Mouse (Mus musculus): ENCODE data around the gene Olfr763.
"Not testable (repeated sequence)": the region's sequence is repeated elsewhere in the genome, so short reads cannot be mapped to it uniquely, and the experiment has no call there.

The Olfr763 gene

DNA sequence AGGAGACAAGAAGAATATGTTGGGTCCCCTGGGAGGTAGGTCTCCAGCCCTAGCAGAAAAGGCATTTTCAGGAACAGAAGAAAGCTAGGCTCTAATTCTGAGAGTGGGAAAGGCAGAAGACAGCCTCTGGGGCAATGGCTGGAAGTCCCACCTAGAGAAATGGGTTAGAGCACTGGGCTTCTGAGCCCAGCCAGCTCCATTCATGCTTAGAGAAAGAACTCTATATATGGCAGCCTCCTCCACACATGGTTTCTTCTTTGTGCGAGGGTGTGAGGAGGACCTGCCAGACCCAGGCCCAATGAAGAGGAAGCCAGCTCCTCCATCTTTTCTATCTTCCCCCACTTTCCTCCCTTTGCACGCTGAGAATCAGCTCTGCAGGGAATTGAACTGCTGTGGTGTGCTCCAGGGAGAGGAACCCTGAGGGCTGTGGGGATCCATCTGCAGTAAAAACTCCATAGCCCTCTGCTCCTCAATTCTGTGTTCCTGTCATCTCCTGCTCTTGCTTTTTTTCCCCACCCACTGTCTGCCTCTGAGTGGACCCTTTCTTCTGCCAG lies at the start of gene Olfr763:
Gene Olfr763 (plus strand): TSS at position 504 of the 554 bp plus-strand sequence.
- DNase-seq (ENCODE audit: low spot score): no peak

DNA sequence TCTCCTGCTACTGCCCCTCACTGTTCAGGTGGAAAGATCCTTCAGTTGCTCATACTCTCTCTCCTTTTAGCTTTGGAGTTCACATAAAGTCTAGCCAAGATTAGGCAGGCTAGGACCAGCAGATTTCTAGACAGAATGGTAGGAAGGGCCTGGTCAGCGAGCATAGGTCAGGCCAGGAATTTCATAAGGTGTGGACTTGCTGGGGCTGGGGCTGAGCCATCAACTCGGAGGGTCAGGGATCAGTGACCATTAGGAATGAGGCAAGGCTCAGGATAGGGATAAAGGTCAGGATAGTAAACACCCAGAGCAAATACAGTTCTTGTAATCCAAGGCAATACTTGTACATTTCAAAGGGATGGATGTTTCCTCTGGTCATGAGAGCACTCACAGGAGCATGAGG lies 45.6 kb upstream of the Olfr763 start:
- DNase-seq (ENCODE audit: low spot score): no peak

DNA sequence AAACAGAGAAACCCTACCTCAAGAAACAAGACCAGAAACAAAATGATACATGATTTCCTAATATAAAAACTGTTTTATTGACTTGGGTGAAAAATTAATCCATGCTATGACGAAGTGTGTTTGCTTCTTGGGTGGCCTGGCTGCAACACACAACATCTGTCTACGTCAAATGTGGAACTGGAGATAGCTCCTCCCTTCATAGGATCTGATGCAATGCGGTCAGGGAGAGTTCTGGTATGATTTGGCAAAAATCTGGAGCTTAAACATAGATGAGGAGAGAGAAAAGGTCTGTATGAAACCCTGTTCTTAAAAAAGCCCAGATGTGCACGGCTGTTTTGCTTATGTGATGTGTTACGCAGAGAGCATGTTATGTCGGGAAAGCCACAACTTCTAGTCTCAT lies 44.7 kb upstream of the Olfr763 start:
- no peak for DNase-seq (ENCODE audit: low spot score)

DNA sequence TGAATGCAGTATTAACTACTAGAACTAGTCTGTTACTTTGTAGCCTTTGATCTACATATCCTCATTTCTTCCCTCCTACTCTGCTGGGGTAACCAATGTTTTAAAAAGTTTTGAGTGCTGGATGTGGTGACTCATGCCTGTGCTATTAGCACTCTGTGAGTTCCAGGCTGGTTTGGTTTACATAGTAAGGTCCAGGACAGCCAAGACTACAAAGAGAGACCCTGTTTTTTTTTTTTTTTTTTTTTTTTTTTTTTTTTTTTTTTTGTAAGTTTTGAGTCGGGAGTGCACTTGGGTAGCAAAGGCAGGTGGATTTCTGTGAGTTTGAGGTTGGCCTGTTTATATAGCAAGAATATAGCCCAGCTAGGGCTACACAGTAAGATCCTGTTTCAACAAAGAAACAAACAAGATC lies 42.2 kb upstream of the Olfr763 start:
- no peak for DNase-seq (ENCODE audit: low spot score)

DNA sequence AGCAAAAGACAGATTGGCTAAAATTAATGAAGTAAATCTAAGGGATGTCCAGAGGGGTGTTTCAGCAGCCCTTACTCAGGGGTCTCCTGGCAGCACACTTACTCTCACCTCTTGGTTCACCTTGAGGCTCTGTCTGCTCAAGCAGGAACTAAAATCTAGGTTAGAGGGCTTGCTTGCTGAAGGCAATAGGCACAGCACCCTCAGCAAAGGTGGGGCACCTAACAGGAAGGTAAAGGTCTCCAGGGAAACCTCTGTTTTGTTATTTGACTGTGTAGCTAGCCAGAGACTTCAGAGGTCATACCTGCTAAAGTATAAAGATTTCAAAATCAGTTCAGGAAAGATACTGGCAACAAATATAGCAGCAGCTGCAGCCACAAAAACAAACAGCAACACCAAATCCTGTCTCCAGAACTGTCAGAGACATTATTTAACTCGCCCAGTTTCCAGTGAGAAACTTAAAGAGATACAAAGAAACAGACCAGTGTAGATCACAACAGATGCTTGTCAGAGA lies 39.8 kb upstream of the Olfr763 start:
- DNase-seq (ENCODE audit: low spot score): no peak

DNA sequence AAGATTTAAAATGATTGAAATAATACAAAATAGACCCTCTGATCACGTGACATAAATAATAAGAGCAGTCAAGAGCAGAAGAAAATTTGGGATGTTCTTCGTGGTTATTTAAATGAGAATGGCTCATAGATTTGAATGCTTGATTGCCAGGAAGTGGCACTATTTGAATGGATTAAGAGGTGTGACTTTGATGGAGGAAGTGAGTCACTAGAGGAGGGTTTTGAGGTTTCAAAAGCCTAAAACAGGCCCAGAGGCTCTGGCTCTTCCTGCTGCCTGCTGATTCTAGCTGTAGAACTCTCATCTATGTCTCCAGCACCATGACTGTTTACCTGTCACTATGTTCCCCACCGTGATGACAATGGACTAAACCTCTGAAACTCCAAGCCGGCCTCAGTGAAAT lies 37.8 kb upstream of the Olfr763 start:
- no peak for DNase-seq (ENCODE audit: low spot score)

DNA sequence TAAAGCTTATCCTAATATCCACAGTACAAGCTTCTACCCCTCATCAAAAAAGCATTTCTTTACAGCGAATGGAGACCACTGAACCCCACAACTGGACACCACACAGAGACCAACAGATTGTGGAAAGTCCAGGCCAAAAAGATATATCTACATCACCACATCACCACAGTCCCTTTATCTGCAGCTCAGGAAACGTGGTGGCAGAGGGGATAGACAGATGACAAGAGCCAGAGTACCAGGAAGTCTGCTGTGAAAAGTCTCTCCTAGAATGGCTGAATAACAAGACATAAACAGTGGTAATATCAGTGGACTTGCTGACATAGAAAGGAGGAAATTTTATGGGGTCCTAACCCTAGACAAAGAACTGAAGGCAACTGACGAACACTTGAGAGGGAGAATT lies 34.2 kb upstream of the Olfr763 start:
- DNase-seq (ENCODE audit: low spot score): no peak

DNA sequence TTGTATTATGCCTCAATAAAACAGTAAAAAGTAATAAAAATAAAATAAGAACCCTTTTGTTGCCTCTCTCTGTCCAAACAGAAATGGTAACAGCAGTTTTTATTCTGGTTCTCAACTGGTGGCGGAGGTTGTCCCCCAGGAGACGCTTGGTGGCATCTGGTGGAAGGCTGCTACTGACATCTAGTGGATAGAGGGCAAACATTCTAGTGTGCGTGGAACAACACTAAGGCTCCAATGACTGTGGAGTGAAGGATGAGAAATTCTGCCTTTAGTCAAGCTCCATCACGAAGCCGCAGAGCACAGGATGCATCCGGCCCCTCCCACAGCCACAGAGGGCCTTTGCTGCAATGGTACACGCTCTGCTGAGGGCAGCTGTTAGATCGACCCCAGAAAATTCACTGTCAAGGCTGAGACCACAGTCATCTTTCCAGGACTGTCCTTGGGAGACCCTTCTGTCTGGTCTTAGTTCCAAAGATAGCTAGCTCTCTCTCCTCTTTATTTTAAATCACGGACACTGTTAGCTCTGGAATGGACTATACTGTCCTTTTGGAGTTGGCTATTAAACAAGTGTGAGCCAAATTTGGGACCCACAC lies 33.0 kb upstream of the Olfr763 start:
- peak; percentile 22 for DNase-seq (ENCODE audit: low spot score)

DNA sequence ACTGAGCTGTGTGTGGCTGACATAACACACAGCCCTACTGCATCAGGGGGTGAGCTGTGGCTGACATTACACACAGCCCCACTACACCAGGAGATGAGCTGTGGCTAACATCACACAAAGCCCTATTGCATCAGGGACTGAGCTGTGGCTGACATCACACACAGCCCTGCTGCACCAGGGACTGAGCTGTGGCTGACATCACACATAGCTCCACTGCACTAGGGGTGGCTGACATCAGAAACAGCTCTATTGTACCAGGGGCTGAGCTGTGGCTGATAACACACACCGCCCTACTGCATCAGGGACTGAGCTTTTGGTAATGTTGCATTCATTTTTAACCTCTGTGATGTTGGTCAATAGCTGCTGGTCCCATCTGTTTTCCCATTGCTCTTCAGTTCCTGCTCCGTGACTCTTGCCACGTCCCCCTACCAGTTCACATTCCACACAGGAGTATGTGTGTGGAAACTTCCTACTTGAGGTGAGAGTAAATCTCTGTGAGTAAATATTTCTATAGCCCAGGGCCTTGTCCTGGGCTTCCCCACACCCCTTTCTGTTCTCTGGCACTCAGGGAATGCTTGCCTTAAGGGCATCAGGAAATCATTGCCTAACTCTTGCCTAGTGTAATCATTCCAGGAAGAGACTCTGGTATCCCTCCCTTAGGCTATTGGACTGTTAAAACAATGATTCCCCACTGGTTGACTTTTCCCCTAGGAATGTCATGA lies 29.8 kb upstream of the Olfr763 start:
- DNase-seq (ENCODE audit: low spot score): no peak

DNA sequence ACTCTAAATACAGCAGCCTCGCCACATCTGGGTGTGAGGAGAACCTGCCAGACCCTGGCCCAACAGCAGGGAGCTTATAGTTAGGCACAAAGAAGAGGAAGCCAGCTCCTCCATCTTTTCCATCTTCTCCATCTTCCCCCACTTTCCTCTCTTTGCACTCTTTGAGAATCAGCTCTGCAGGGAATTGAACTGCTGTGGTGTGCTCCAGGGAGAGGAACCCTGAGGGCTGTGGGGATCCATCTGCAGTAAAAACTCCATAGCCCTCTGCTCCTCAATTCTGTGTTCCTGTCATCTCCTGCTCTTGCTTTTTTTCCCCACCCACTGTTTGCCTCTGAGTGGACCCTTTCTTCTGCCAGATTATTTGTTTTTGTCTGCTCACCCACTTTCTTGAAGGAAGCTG lies 21.5 kb upstream of the Olfr763 start, which contains the start of gene Olfr9:
Gene Olfr9 (plus strand): TSS at position 301 of the 400 bp plus-strand sequence.
- DNase-seq (ENCODE audit: low spot score): not testable (repeated sequence)

DNA sequence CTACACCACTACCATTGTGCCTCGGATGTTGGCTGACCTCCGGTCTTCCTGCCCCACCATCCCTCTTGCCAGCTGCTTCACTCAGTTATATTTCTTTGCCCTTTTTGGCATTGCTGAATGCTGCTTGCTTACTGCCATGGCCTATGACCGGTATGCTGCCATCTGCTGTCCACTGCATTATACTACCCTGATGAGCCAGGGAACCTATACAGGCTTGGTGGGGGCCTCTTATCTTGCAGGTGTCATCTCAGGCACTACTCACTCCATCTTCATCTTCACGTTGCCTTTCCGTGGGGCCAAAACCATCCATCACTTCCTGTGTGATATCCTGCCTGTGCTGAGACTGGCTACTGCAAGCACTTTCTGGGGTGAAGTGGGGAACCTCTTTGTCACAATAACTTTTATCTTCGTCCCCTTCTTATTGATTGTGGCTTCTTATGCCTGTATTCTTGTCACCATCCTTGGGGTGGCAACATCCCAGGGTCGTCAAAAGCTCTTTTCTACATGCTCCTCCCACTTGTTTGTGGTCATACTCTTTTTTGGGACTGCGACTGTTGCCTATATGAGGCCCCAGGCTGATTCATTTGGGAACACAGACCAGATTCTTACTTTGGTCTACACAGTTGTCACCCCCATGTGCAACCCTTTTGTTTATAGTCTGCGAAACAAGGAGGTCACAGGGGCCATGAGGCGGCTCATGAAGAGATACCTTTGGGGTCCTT lies 20.3 kb upstream of the Olfr763 start:
- not testable (repeated sequence) for DNase-seq (ENCODE audit: low spot score)

DNA sequence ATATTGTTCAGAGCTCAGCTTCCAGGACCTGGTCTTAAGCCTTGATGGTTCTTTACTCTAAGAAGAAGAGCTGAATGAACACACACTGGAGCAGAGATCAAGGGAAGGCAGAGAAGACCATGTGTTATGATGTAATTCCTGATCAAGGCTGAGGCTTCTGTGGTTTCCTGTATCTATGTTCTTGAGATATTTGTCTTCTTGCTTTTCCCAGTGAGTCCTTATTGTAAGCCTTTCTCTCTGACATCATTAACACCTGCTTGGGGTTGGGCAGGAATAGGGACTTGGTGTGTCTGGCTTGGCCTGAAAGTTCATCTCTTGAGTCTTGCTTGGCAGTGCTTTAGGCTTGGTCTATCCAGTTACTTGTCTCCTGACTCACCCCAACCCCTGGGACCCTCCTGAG lies 19.6 kb upstream of the Olfr763 start:
- no peak for DNase-seq (ENCODE audit: low spot score)

DNA sequence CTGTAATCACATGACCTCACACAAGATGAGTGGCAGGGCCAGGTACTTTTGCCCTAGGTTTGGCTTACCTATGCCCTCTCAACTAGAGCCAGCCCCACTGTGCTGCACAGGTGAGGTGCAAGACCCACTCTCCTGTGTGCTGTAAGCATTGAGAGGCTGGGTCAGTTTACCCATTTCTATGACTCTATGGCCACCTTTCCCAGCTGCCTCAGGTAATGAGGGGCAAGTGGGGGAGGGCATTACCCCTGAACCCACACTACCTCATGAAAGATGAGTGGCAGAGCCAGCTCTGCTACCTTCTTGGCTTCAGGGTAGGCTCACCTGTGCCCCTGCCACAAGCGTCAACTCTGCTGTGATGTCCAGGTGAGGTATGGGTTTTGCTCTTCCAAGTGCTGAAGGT lies 14.8 kb upstream of the Olfr763 start:
- DNase-seq (ENCODE audit: low spot score): no peak

DNA sequence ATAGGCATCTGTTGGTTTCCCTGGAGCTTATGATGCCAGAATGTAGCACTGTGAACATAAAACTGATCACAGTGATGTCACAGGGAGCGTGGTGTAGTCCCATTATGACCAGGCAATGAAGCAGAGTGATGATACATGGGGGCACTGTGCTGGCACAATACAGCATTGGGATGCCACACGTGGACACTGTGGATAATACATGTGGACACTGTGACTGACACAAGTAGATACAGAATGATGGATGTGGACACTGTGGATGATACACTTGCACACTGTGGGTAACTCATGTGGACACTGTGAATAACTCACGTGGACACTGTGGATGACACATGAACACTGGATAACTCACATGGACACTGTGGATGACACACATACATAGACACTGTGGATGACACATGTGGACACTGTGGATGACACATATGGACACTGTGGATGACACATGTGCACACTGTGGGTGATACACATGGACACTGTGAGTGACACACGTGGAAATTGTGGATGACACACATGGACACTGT lies 14.0 kb upstream of the Olfr763 start:
- no peak for DNase-seq (ENCODE audit: low spot score)

DNA sequence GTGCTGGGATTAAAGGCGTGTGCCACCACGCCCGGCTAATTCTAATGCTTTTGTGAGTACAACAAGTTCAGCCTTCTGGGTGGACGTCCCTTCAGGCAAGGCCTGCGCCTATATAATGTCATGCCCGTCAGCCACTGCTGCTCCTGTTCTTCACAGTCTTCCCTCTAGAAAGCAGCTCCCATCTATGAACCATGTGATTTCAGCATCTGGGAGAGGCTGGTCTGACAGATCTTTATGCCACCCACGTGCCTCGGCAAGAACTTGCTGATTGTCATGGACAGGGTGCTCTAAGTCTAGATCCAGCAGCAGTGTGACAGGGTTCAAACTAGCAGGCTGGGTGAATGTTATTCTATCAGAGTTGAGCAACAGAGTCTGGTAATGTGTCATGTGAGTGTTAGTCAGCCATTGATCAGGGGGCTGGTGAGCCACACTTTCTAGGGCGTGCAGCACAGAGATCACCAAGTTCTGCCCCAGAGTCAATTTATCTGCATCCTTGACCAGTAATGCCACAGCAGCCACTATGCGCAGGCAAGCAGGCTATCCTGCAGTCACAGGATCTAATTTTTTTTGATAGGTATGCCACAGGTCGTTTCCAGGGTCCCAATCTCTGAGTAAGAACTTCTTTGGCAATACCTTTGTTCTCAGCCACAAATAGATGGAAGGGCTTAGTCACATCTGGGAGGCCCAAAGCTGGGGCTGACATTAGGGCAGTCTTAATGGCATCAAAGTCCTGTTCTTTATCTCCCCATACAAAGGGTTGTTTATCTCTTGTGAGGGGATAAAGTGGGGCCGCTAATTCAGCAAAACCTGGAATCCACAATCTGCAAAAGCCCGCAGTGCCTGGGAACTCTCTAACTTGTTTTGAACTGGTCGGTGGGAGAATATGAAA lies 6.3 kb upstream of the Olfr763 start:
- no peak for DNase-seq (ENCODE audit: low spot score)

DNA sequence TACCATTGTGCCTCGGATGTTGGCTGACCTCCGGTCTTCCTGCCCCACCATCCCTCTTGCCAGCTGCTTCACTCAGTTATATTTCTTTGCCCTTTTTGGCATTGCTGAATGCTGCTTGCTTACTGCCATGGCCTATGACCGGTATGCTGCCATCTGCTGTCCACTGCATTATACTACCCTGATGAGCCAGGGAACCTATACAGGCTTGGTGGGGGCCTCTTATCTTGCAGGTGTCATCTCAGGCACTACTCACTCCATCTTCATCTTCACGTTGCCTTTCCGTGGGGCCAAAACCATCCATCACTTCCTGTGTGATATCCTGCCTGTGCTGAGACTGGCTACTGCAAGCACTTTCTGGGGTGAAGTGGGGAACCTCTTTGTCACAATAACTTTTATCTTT lies 920 bp downstream of the Olfr763 start:
- not testable (repeated sequence) for DNase-seq (ENCODE audit: low spot score)

DNA sequence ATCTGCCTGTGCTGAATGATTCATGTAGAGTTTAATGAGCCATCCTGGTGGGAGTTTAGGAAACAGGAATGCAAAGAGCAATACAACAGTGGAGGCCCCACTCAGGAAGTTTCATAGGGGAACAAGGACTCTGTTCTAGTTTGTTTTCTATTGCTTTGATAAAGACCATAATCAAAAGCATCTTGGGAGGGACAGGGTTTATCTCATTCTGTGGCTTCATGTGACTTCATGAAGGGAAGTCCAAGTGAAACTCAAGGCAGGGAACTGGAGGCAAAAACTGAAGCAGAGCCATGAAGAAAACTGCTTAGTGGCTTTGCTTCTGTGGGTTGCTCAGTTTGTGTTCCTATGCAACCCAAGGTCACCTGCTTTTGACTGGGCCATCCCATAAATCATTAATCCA lies 3.9 kb downstream of the Olfr763 start:
- no peak for DNase-seq (ENCODE audit: low spot score)

DNA sequence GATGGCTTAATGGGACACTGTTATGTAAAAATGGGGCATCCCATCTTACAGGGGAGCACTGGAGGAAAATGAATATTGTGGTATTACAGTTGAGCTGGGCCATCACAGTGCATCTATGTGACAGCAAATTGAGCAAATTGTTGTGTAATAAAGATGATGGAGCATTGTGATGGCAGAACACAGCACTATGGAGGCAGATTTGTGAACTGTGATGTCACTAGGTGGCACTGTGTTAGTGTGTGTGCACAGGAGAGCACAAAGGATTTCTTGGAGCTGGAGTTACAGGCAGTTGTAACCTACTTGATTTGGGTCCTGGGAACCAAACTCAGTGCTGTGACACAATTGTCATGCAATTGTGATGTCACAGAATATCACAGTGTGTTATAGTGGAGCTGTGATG lies 12.7 kb downstream of the Olfr763 start:
- DNase-seq (ENCODE audit: low spot score): no peak

DNA sequence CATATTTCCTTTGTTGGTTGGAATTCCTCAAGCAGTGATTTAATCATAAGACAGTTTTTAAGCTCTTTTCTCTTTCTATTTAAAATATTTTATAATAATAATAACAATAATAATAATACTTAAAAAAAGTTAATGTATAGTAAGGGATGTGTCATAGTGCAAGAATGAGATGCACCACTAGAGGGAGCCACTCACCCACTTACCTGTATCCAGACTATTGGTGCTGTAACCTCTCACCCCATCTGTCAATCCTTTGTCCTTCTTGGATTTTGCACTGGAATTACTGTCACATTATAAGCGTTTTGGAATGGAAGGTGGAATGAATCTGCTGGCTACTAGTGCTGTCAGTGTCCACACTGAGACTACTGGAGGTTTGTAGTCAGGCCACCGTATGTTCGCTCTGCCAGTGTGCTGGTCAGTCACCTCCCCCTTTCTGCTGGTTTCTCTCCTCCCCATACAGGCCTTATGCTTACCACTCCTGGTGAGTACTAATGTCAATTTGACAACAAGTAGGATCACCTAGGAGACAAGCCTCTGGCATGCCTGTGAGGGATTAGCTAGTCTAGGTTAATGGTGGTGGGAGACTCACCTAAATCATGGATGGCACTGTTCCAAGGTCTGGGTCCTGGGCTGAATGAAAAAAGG lies 15.5 kb downstream of the Olfr763 start:
- no peak for DNase-seq (ENCODE audit: low spot score)

DNA sequence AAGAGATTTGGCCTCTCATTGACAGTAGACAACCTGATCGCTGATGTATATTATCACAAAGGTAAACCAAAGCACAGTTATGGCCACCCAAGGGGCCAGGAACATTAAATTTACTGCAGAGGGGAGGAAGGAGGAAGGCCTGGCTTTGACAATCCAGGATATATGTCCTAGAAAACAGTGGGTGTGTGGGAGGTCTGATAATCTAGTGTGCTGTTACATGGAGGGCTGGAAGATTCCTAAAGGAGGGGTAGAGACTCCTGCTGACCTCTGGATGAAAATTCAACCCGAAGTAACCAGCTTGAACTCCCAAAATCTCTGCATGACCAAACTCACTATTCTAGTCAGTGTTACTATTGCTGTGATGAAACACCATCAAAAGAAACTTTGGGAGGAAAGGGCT lies 17.8 kb downstream of the Olfr763 start:
- no peak for DNase-seq (ENCODE audit: low spot score)

DNA sequence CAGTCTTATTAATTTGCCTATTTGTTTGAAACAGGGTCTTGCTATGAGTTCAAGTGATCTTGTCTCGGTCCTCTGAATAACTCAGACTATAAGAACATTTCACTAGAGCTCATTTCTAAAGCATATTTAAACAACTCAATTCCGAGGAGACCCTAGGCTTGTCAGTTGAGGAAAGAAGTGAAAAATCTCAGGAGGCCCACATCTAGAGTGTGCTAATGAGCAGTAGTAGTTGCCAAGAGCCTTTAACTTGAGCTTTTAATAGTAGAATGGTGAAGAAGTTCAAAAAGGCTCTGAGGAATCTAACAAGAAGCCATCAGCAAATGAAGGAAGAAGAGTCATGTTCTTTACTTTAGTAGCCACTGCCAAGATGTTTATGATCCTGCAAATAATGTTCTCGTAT lies 29.2 kb downstream of the Olfr763 start, which contains the start of gene Olfr764-ps1:
Gene Olfr764-ps1 (minus strand): TSS at position 101 of the 400 bp plus-strand sequence.
- no peak for DNase-seq (ENCODE audit: low spot score)

Data from testis, postnatal 14 days (tissue).